Mouse (Mus musculus): ENCODE measurements around the gene Hes3. TPM values are rescaled to one million over a fixed set of nuclear protein-coding genes. Genes with fewer than 3 reads are reported as not detected.

Gene Hes3
- polyA plus RNA-seq, 1 experiment from 2014 or later = not detected

- peaks cover 32% of the 10 kb centered on the region for H3K4me1 ChIP-seq (replicated peaks)
- H3K9me3 ChIP-seq (replicated peaks) = no peaks in the 10 kb centered on the region
- WGBS (ENCODE audit: insufficient replicate concordance) = 62% methylated on average over 10 of the region's 10 CpGs
- no peak overlapping the region for H3K9ac ChIP-seq
- no peak overlapping the region for H3K27ac ChIP-seq (replicated peaks)
- no peaks in the 10 kb centered on the region for H3K36me3 ChIP-seq (replicated peaks)
- ATAC-seq (ENCODE audit: insufficient read depth) = no peak
- no peaks in the 10 kb centered on the region for H3K27me3 ChIP-seq
- H3K4me3 ChIP-seq (replicated peaks) = no peak overlapping the region
- H3K4me2 ChIP-seq = no peak overlapping the region
These were observed 25.1 kb downstream of the Hes3 start for GRCm38 (mm10) chr4:152266236-152266895.

- no peak overlapping the region for H3K4me2 ChIP-seq
- H3K9ac ChIP-seq = no peak overlapping the region
- WGBS (ENCODE audit: insufficient replicate concordance) = 76% methylated on average over 5 of the region's 5 CpGs
- H3K4me3 ChIP-seq (replicated peaks) = no peak overlapping the region
- H3K36me3 ChIP-seq (replicated peaks) = no peaks in the 10 kb centered on the region
- H3K4me1 ChIP-seq (replicated peaks) = peaks cover 34% of the 10 kb centered on the region
- no peak overlapping the region for H3K27ac ChIP-seq (replicated peaks)
- no peak for ATAC-seq (ENCODE audit: insufficient read depth)
- no peaks in the 10 kb centered on the region for H3K27me3 ChIP-seq
- no peaks in the 10 kb centered on the region for H3K9me3 ChIP-seq (replicated peaks)
These were observed 25.7 kb downstream of the Hes3 start for GRCm38 (mm10) chr4:152265791-152266190.

DNA sequence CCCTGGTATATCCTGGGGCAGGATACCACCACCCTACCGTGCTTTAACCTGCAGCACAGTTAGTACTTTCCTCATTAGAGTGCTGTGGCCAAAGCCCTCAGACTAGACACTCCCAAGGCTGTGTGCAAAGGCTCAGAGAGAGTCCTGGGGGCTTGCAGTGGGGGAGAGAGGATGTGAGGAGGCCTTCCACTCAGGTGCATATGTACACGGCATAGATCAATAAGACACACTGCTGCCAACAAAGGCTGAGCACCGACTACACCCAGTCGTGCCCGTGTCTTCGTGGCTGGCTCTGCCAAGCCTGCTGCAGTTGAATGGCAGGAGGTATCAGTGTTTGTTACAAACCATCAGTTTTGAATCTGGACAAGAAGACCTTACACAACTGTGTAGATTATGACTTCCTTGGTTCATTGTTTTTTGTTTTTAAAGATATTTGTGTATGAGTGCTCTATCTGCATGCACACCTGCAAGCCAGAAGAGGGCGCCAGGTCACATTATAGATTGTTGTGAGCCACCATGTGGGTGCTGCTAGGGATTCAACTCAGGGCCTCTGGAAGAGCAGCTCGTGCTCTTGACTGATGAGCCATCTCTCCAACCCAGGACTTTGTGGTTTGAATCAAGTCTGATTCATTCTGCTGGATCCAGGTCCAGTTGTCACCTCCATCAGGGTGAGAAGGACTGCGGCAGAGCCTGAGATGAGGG, 26.4 kb downstream of the Hes3 start:
- Histone ChIP-seq H3K9me3 (replicated peaks) (no peaks in the 10 kb centered on the region), H3K4me2 (0 out of 2 replicates have a peak overlapping the region, but pooled peaks have one; percentile 49), H3K27ac (replicated peaks) (0 out of 2 replicates have a peak overlapping the region, but pooled peaks have one; percentile 70), H3K9ac (no peak overlapping the region), H3K4me1 (replicated peaks) (peaks cover 34% of the 10 kb centered on the region), H3K36me3 (replicated peaks) (no peaks in the 10 kb centered on the region), H3K4me3 (replicated peaks) (no peak overlapping the region), H3K27me3 (no peaks in the 10 kb centered on the region)
- no peak for ATAC-seq (ENCODE audit: insufficient read depth)
- 81% methylated on average over 9 of the region's 9 CpGs for WGBS (ENCODE audit: insufficient replicate concordance)

- H3K4me1 ChIP-seq (replicated peaks) = peaks cover 34% of the 10 kb centered on the region
- peak; percentile 10; the same call in 1 of the 2 replicates for ATAC-seq (ENCODE audit: insufficient read depth)
- WGBS (ENCODE audit: insufficient replicate concordance) = 49% methylated on average over 4 of the region's 4 CpGs
- H3K9me3 ChIP-seq (replicated peaks) = no peaks in the 10 kb centered on the region
- no peak overlapping the region for H3K4me3 ChIP-seq (replicated peaks)
- H3K27ac ChIP-seq (replicated peaks) = peak overlapping the region; percentile 70; the same call in 1 of the 2 replicates
- no peaks in the 10 kb centered on the region for H3K27me3 ChIP-seq
- peak overlapping the region; percentile 49 for H3K4me2 ChIP-seq
- no peaks in the 10 kb centered on the region for H3K36me3 ChIP-seq (replicated peaks)
- 0 out of 2 replicates have a peak overlapping the region, but pooled peaks have one; percentile 15 for H3K9ac ChIP-seq
These were observed 27.3 kb downstream of the Hes3 start for GRCm38 (mm10) chr4:152264177-152264530.

- Histone ChIP-seq H3K4me1 (replicated peaks) (peaks cover 34% of the 10 kb centered on the region), H3K36me3 (replicated peaks) (no peaks in the 10 kb centered on the region), H3K27ac (replicated peaks) (peak overlapping the region; percentile 71), H3K9ac (0 out of 2 replicates have a peak overlapping the region, but pooled peaks have one; percentile 15), H3K9me3 (replicated peaks) (no peaks in the 10 kb centered on the region), H3K27me3 (no peaks in the 10 kb centered on the region), H3K4me3 (replicated peaks) (no peak overlapping the region), H3K4me2 (peak overlapping the region; percentile 49)
- peak; percentile 68 for ATAC-seq (ENCODE audit: insufficient read depth)
- 39% methylated on average over 10 of the region's 10 CpGs for WGBS (ENCODE audit: insufficient replicate concordance)
These were observed 27.8 kb downstream of the Hes3 start for GRCm38 (mm10) chr4:152263512-152264176.

GRCm38 (mm10) chr4:152263089-152263488, 28.4 kb downstream of the Hes3 start:
- Histone ChIP-seq H3K27ac (replicated peaks) (peak overlapping the region; percentile 71), H3K9me3 (replicated peaks) (no peaks in the 10 kb centered on the region), H3K4me3 (replicated peaks) (no peak overlapping the region), H3K9ac (no peak overlapping the region), H3K27me3 (no peaks in the 10 kb centered on the region), H3K4me2 (peak overlapping the region; percentile 49), H3K4me1 (replicated peaks) (peaks cover 34% of the 10 kb centered on the region), H3K36me3 (replicated peaks) (no peaks in the 10 kb centered on the region)
- ATAC-seq (ENCODE audit: insufficient read depth) = peak; percentile 48
- WGBS (ENCODE audit: insufficient replicate concordance) = 32% methylated on average over 9 of the region's 9 CpGs

DNA sequence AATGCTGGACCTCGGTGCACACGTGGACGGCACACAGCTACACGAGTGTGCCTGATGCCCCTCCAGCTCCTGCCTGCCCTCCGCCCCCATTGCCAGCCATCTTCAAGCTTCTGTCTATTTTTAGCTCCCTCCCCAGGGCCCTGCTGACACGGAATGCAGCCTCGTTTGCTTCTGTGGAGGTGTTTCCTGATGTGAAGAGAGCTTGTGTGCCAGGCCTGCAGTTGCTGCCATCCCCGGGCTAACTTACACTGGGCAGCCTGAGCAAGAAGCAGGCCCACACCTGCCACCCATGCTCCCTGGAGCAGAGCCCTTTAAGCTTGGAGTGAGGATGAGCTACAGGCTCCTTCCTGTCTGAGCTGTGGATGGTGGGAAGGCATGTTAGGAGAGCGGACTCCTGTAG, 29.3 kb downstream of the Hes3 start:
- no peaks in the 10 kb centered on the region for H3K9me3 ChIP-seq (replicated peaks)
- H3K27ac ChIP-seq (replicated peaks) = no peak overlapping the region
- peaks cover 41% of the 10 kb centered on the region for H3K4me1 ChIP-seq (replicated peaks)
- no peak overlapping the region for H3K4me3 ChIP-seq (replicated peaks)
- no peak overlapping the region for H3K9ac ChIP-seq
- 65% methylated on average over 9 of the region's 9 CpGs for WGBS (ENCODE audit: insufficient replicate concordance)
- no peak for ATAC-seq (ENCODE audit: insufficient read depth)
- no peak overlapping the region for H3K4me2 ChIP-seq
- H3K27me3 ChIP-seq = no peaks in the 10 kb centered on the region
- no peaks in the 10 kb centered on the region for H3K36me3 ChIP-seq (replicated peaks)

GRCm38 (mm10) chr4:152260451-152260850, 31.0 kb downstream of the Hes3 start:
- 81% methylated on average over 8 of the region's 8 CpGs for WGBS (ENCODE audit: insufficient replicate concordance)

DNA sequence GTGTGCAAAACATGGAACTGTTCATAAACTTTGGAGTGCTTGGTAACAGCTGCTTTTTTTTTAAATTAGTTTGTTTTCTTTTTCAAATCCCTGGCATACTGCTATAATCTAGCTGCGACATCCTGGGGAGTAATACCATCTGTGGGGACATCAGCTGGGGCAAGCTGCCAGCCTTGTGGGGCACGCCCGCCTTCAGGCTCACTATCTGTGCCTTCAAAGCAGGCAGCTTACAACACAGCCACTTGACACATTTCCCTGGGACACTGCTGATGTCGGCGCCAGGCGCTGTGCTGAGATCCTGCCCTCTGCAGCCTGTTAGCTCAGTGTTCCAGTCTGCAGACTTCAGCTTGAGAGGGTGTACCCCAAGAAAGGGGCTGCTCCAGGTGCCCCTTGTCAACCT, 34.4 kb downstream of the Hes3 start:
- no peak overlapping the region for H3K9ac ChIP-seq
- no peaks in the 10 kb centered on the region for H3K36me3 ChIP-seq (replicated peaks)
- H3K27me3 ChIP-seq = no peaks in the 10 kb centered on the region
- 22% methylated on average over 6 of the region's 6 CpGs for WGBS (ENCODE audit: insufficient replicate concordance)
- peaks cover 21% of the 10 kb centered on the region for H3K4me1 ChIP-seq (replicated peaks)
- H3K9me3 ChIP-seq (replicated peaks) = no peaks in the 10 kb centered on the region
- H3K4me2 ChIP-seq = no peak overlapping the region
- ATAC-seq (ENCODE audit: insufficient read depth) = peak; percentile 76
- H3K27ac ChIP-seq (replicated peaks) = peak overlapping the region; percentile 7; the same call in 1 of the 2 replicates
- H3K4me3 ChIP-seq (replicated peaks) = no peak overlapping the region

More at GRCm38 (mm10) chr4:152260451-152260850, 31.0 kb downstream of the Hes3 start:
- no peak overlapping the region for H3K4me3 ChIP-seq (replicated peaks)
- no peaks in the 10 kb centered on the region for H3K9me3 ChIP-seq (replicated peaks)
- no peak for ATAC-seq (ENCODE audit: insufficient read depth)
- no peak overlapping the region for H3K4me2 ChIP-seq
- peaks cover 49% of the 10 kb centered on the region for H3K4me1 ChIP-seq (replicated peaks)
- H3K27me3 ChIP-seq = no peaks in the 10 kb centered on the region
- no peaks in the 10 kb centered on the region for H3K36me3 ChIP-seq (replicated peaks)
- H3K9ac ChIP-seq = no peak overlapping the region
- H3K27ac ChIP-seq (replicated peaks) = no peak overlapping the region

GRCm38 (mm10) chr4:152253183-152253759, 38.2 kb downstream of the Hes3 start:
- no peak overlapping the region for H3K4me2 ChIP-seq
- 70% methylated on average over 9 of the region's 9 CpGs for WGBS (ENCODE audit: insufficient replicate concordance)
- no peaks in the 10 kb centered on the region for H3K36me3 ChIP-seq (replicated peaks)
- no peak overlapping the region for H3K9ac ChIP-seq
- H3K4me3 ChIP-seq (replicated peaks) = no peak overlapping the region
- H3K27ac ChIP-seq (replicated peaks) = no peak overlapping the region
- H3K9me3 ChIP-seq (replicated peaks) = no peaks in the 10 kb centered on the region
- ATAC-seq (ENCODE audit: insufficient read depth) = no peak
- H3K4me1 ChIP-seq (replicated peaks) = peaks cover 15% of the 10 kb centered on the region
- H3K27me3 ChIP-seq = no peaks in the 10 kb centered on the region

- H3K4me3 ChIP-seq (replicated peaks) = no peak overlapping the region
- no peak for ATAC-seq (ENCODE audit: insufficient read depth)
- H3K9me3 ChIP-seq (replicated peaks) = no peaks in the 10 kb centered on the region
- 63% methylated on average over 6 of the region's 6 CpGs for WGBS (ENCODE audit: insufficient replicate concordance)
- H3K9ac ChIP-seq = no peak overlapping the region
- no peak overlapping the region for H3K4me2 ChIP-seq
- H3K36me3 ChIP-seq (replicated peaks) = no peaks in the 10 kb centered on the region
- H3K4me1 ChIP-seq (replicated peaks) = no peaks in the 10 kb centered on the region
- H3K27ac ChIP-seq (replicated peaks) = no peak overlapping the region
- H3K27me3 ChIP-seq = no peaks in the 10 kb centered on the region
These were observed 40.8 kb downstream of the Hes3 start for GRCm38 (mm10) chr4:152250615-152251014.
